Mouse (Mus musculus): ENCODE results near the gene Ptgds. TPM values are rescaled to one million over a fixed set of nuclear protein-coding genes. Genes with fewer than 3 reads are reported as not detected.

Ptgds gene
- polyA plus RNA-seq, 1 experiment from 2014 or later: 0.69 TPM

GRCm38 (mm10) chr2:25417426-25417825, 52.4 kb downstream of the Ptgds start:
- 9% methylated on average over 3 of the region's 3 CpGs for WGBS
- H3K9ac ChIP-seq (ENCODE audit: low read length): no peak overlapping the region
- no peaks in the 10 kb centered on the region for H3K9me3 ChIP-seq (ENCODE audit: control insufficient read depth, low read length)
- H3K27me3 ChIP-seq (ENCODE audit: control insufficient read depth, insufficient read depth, low read length): no peaks in the 10 kb centered on the region
- no peak overlapping the region for H3K4me2 ChIP-seq (ENCODE audit: low read depth, low read length, severe bottlenecking)
- DNase-seq (ENCODE audit: low spot score) (no peak), ATAC-seq (replicated peaks; ENCODE audit: low FRiP score) (no peak)
- no peaks in the 10 kb centered on the region for H3K4me1 ChIP-seq (replicated peaks; ENCODE audit: control insufficient read depth, insufficient read depth, low read length)
- H3K36me3 ChIP-seq (ENCODE audit: control insufficient read depth, insufficient read depth, low read length): no peaks in the 10 kb centered on the region
- H3K4me3 ChIP-seq (ENCODE audit: low read depth, low read length): no peak overlapping the region
- H3K27ac ChIP-seq (ENCODE audit: low read depth, low read length): no peak overlapping the region

Small RNA genes lying within 50 kb of the gene (microRNA-seq; reads per million reads assigned to microRNA genes)
- gene Mir3087 (ENCODE audit: insufficient number of aligned reads): not detected

Other genes with a start within 250 kb of the Ptgds start
- 615 and 680 TPM in 2 replicates for gene Tubb4b, start 245.3 kb downstream of the Ptgds start, polyA plus RNA-seq (2014; fragmentation: Nextera tagmentation; extraction: Ambion mirVana)
- not detected in 2 replicates for gene Slc34a3, start 235.7 kb downstream of the Ptgds start, polyA plus RNA-seq (2014; fragmentation: Nextera tagmentation; extraction: Ambion mirVana)
- gene Rnf224, start 233.3 kb downstream of the Ptgds start, polyA plus RNA-seq (2014; fragmentation: Nextera tagmentation; extraction: Ambion mirVana): not detected in 2 replicates
- 33.0 and 37.6 TPM in 2 replicates for gene Rnf208, start 227.8 kb downstream of the Ptgds start, polyA plus RNA-seq (2014; fragmentation: Nextera tagmentation; extraction: Ambion mirVana)
- not detected in 2 replicates for gene Cysrt1, start 227.6 kb downstream of the Ptgds start, polyA plus RNA-seq (2014; fragmentation: Nextera tagmentation; extraction: Ambion mirVana)
- 5.1 and 5.8 TPM in 2 replicates for gene AL732309.1, start 223.2 kb downstream of the Ptgds start, polyA plus RNA-seq (2014; fragmentation: Nextera tagmentation; extraction: Ambion mirVana)
- 13.6 and 15.8 TPM in 2 replicates for gene Tmem203, start 214.6 kb downstream of the Ptgds start, polyA plus RNA-seq (2014; fragmentation: Nextera tagmentation; extraction: Ambion mirVana)
- 4.6 and 7.3 TPM in 2 replicates for gene Tprn, start 207.4 kb downstream of the Ptgds start, polyA plus RNA-seq (2014; fragmentation: Nextera tagmentation; extraction: Ambion mirVana)
- gene Ssna1, start 197.6 kb downstream of the Ptgds start, polyA plus RNA-seq (2014; fragmentation: Nextera tagmentation; extraction: Ambion mirVana): 222 and 238 TPM in 2 replicates
- gene Anapc2, start 197.6 kb downstream of the Ptgds start, polyA plus RNA-seq (2014; fragmentation: Nextera tagmentation; extraction: Ambion mirVana): 116 and 126 TPM in 2 replicates
- gene Tmem210, start 181.9 kb downstream of the Ptgds start, polyA plus RNA-seq (2014; fragmentation: Nextera tagmentation; extraction: Ambion mirVana): not detected in 2 replicates
- gene Lrrc26, start 180.1 kb downstream of the Ptgds start, polyA plus RNA-seq (2014; fragmentation: Nextera tagmentation; extraction: Ambion mirVana): not detected in 2 replicates
- 1.7 and 2.1 TPM in 2 replicates for gene Grin1, start 150.9 kb downstream of the Ptgds start, polyA plus RNA-seq (2014; fragmentation: Nextera tagmentation; extraction: Ambion mirVana)
- 75.7 and 77.8 TPM in 2 replicates for gene Man1b1, start 137.7 kb downstream of the Ptgds start, polyA plus RNA-seq (2014; fragmentation: Nextera tagmentation; extraction: Ambion mirVana)
- gene Dpp7, start 113.7 kb downstream of the Ptgds start, polyA plus RNA-seq (2014; fragmentation: Nextera tagmentation; extraction: Ambion mirVana): 20.1 and 20.5 TPM in 2 replicates
- gene Uap1l1, start 104.4 kb downstream of the Ptgds start, polyA plus RNA-seq (2014; fragmentation: Nextera tagmentation; extraction: Ambion mirVana): 3.1 and 5.4 TPM in 2 replicates
- gene Sapcd2, start 97.7 kb downstream of the Ptgds start, polyA plus RNA-seq (2014; fragmentation: Nextera tagmentation; extraction: Ambion mirVana): 79.0 and 85.0 TPM in 2 replicates
- 0.23 TPM in 1 of 2 replicates, not detected in the other for gene Entpd2, start 74.2 kb downstream of the Ptgds start, polyA plus RNA-seq (2014; fragmentation: Nextera tagmentation; extraction: Ambion mirVana)
- 120 and 128 TPM in 2 replicates for gene Npdc1, start 70.7 kb downstream of the Ptgds start, polyA plus RNA-seq (2014; fragmentation: Nextera tagmentation; extraction: Ambion mirVana)
- gene Fut7, start 46.8 kb downstream of the Ptgds start, polyA plus RNA-seq (2014; fragmentation: Nextera tagmentation; extraction: Ambion mirVana): not detected in 2 replicates
- gene Abca2, start 41.3 kb downstream of the Ptgds start, polyA plus RNA-seq (2014; fragmentation: Nextera tagmentation; extraction: Ambion mirVana): 9.9 and 10.2 TPM in 2 replicates
- 0.61 and 0.77 TPM in 2 replicates for gene Clic3, start 13.2 kb downstream of the Ptgds start, polyA plus RNA-seq (2014; fragmentation: Nextera tagmentation; extraction: Ambion mirVana)
- 22.9 and 24.2 TPM in 2 replicates for gene Paxx, start 9.0 kb downstream of the Ptgds start, polyA plus RNA-seq (2014; fragmentation: Nextera tagmentation; extraction: Ambion mirVana)
- gene Lcn12, start 23.9 kb upstream of the Ptgds start, polyA plus RNA-seq (2014; fragmentation: Nextera tagmentation; extraction: Ambion mirVana): not detected in 2 replicates
- gene Fbxw5, start 30.7 kb upstream of the Ptgds start, polyA plus RNA-seq (2014; fragmentation: Nextera tagmentation; extraction: Ambion mirVana): 96.1 and 102 TPM in 2 replicates
- gene C8g, start 31.7 kb upstream of the Ptgds start, polyA plus RNA-seq (2014; fragmentation: Nextera tagmentation; extraction: Ambion mirVana): 5.5 and 5.9 TPM in 2 replicates
- gene Traf2, start 76.9 kb upstream of the Ptgds start, polyA plus RNA-seq (2014; fragmentation: Nextera tagmentation; extraction: Ambion mirVana): 37.2 and 40.1 TPM in 2 replicates
- 353 and 371 TPM in 2 replicates for gene Edf1, start 87.8 kb upstream of the Ptgds start, polyA plus RNA-seq (2014; fragmentation: Nextera tagmentation; extraction: Ambion mirVana)
- 1.3 and 5.0 TPM in 2 replicates for gene Mamdc4, start 104.8 kb upstream of the Ptgds start, polyA plus RNA-seq (2014; fragmentation: Nextera tagmentation; extraction: Ambion mirVana)
- gene Phpt1, start 105.2 kb upstream of the Ptgds start, polyA plus RNA-seq (2014; fragmentation: Nextera tagmentation; extraction: Ambion mirVana): 144 and 164 TPM in 2 replicates
- 0.28 and 0.69 TPM in 2 replicates for gene Ajm1, start 111.7 kb upstream of the Ptgds start, polyA plus RNA-seq (2014; fragmentation: Nextera tagmentation; extraction: Ambion mirVana)
- gene Rabl6, start 138.5 kb upstream of the Ptgds start, polyA plus RNA-seq (2014; fragmentation: Nextera tagmentation; extraction: Ambion mirVana): 77.1 and 81.5 TPM in 2 replicates
- gene Ccdc183, start 147.6 kb upstream of the Ptgds start, polyA plus RNA-seq (2014; fragmentation: Nextera tagmentation; extraction: Ambion mirVana): 0.13 and 0.21 TPM in 2 replicates
- 12.6 and 17.9 TPM in 2 replicates for gene Tmem141, start 152.0 kb upstream of the Ptgds start, polyA plus RNA-seq (2014; fragmentation: Nextera tagmentation; extraction: Ambion mirVana)
- 0.95 and 0.97 TPM in 2 replicates for gene Fcna, start 158.0 kb upstream of the Ptgds start, polyA plus RNA-seq (2014; fragmentation: Nextera tagmentation; extraction: Ambion mirVana)
- not detected in 2 replicates for gene Lcn8, start 183.1 kb upstream of the Ptgds start, polyA plus RNA-seq (2014; fragmentation: Nextera tagmentation; extraction: Ambion mirVana)
- gene Lcn5, start 187.9 kb upstream of the Ptgds start, polyA plus RNA-seq (2014; fragmentation: Nextera tagmentation; extraction: Ambion mirVana): not detected in 2 replicates
- gene Lcn6, start 206.7 kb upstream of the Ptgds start, polyA plus RNA-seq (2014; fragmentation: Nextera tagmentation; extraction: Ambion mirVana): not detected in 2 replicates
- not detected in 2 replicates for gene Lcn10, start 212.7 kb upstream of the Ptgds start, polyA plus RNA-seq (2014; fragmentation: Nextera tagmentation; extraction: Ambion mirVana)
- not detected in 2 replicates for gene Obp2a, start 230.0 kb upstream of the Ptgds start, polyA plus RNA-seq (2014; fragmentation: Nextera tagmentation; extraction: Ambion mirVana)
- 68.5 and 71.2 TPM in 2 replicates for gene Bmyc, start 236.7 kb upstream of the Ptgds start, polyA plus RNA-seq (2014; fragmentation: Nextera tagmentation; extraction: Ambion mirVana)